Mouse (Mus musculus): ENCODE measurements around the gene Xylt1.

- no peak for TF ChIP-seq CTCF (IDR thresholded peaks at IDR 0.05; ENCODE audit: low read depth, low read length)
- TF ChIP-seq POLR2A (IDR thresholded peaks at IDR 0.05; ENCODE audit: borderline replicate concordance, low read depth, low read length) = no peak
Measured at GRCm38 (mm10) chr7:117658739-117659138, 278.0 kb downstream of the Xylt1 start.

All from bone marrow macrophage, adult 2 months (primary cell).